Mouse (Mus musculus) MEL (cell line): ENCODE results near the gene Fgfr2. TPM values are rescaled to one million over a fixed set of nuclear protein-coding genes. Genes with fewer than 3 reads are reported as not detected.

Experiments used
- DNase-seq: peaks from one replicate; pipeline ENCODE4 v3.0.0; 2011; ENCODE audit warnings: low read depth, low spot score
- H3K27ac ChIP-seq: 2 replicates; pipeline ENCODE4 v1.5.1; 2012; ENCODE audit warnings: low read depth, mild to moderate bottlenecking, control low read depth, low read length, moderate library complexity; ENCODE audit not compliant: control insufficient read depth
- H3K27me3 ChIP-seq, 2 experiments: fragments of 150-350 bp in 1 of 2; sonication (generic) in 1 of 2; 2 replicates each; pipeline ENCODE4 v1.6.1; 2012; ENCODE audit warnings: low read length in 2 of 2, mild to moderate bottlenecking in 2 of 2, improper control_type of control experiment in 1 of 2, moderate library complexity in 1 of 2; ENCODE audit not compliant: insufficient read depth in 2 of 2, control insufficient read depth in 1 of 2
- H3K36me3 ChIP-seq, 2 experiments: 2 replicates each; pipeline ENCODE4 v1.6.1; 2012 to 2014; ENCODE audit warnings: low read length in 2 of 2, improper control_type of control experiment in 1 of 2, inconsistent platforms in 1 of 2, mild to moderate bottlenecking in 1 of 2; ENCODE audit not compliant: insufficient read depth in 2 of 2, control insufficient read depth in 1 of 2
- H3K4me1 ChIP-seq, 2 experiments: fragments of 150-350 bp in 1 of 2; sonication (generic) in 1 of 2; 2 replicates each; pipeline ENCODE4 v1.6.1; 2012; ENCODE audit warnings: low read length in 2 of 2, improper control_type of control experiment in 1 of 2, mild to moderate bottlenecking in 1 of 2; ENCODE audit not compliant: insufficient read depth in 2 of 2, control insufficient read depth in 1 of 2
- H3K4me3 ChIP-seq, 2 experiments: fragments of 150-350 bp in 1 of 2; sonication (generic) in 1 of 2; 2 replicates each; pipeline ENCODE4 v1.5.1; 2012; ENCODE audit warnings: low read depth in 2 of 2, low read length in 2 of 2, mild to moderate bottlenecking in 2 of 2, moderate library complexity in 2 of 2, control low read depth in 1 of 2, improper control_type of control experiment in 1 of 2; ENCODE audit not compliant: control insufficient read depth in 1 of 2, insufficient read depth in 1 of 2
- H3K79me2 ChIP-seq: 2 replicates; pipeline ENCODE4 v1.6.1; 2012; ENCODE audit warnings: mild to moderate bottlenecking, low read length, moderate library complexity; ENCODE audit not compliant: control insufficient read depth, poor library complexity, insufficient read depth
- H3K9ac ChIP-seq: 2 replicates; pipeline ENCODE4 v1.6.1; 2012; ENCODE audit warnings: low read depth, mild to moderate bottlenecking, control low read depth, low read length, moderate library complexity; ENCODE audit not compliant: control insufficient read depth, poor library complexity, severe bottlenecking
- H3K9me3 ChIP-seq: fragments of 150-350 bp; sonication (generic); replicated peaks from 2 replicates; pipeline ENCODE4 v1.6.1; 2012; ENCODE audit warnings: mild to moderate bottlenecking, low read length, improper control_type of control experiment, moderate library complexity; ENCODE audit not compliant: insufficient read depth
- BHLHE40 ChIP-seq: IDR thresholded peaks from 2 replicates; pipeline ENCODE4 v1.6.1; 2012; ENCODE audit warnings: low read depth, mild to moderate bottlenecking, inconsistent platforms, low read length, improper control_type of control experiment, borderline replicate concordance
- CHD1 ChIP-seq: IDR thresholded peaks from 2 replicates; pipeline ENCODE4 v1.6.1; 2012; ENCODE audit warnings: low read depth, mild to moderate bottlenecking, inconsistent platforms, low read length, improper control_type of control experiment
- CHD2 ChIP-seq: IDR thresholded peaks from 2 replicates; pipeline ENCODE4 v1.6.1; 2011; ENCODE audit warnings: low read length, improper control_type of control experiment
- CTCF ChIP-seq, 3 experiments: IDR thresholded peaks in 2 of 3; conservative IDR thresholded peaks in 1 of 3; 2 replicates each; pipeline ENCODE4 v1.5.1; 2011 to 2012; ENCODE audit warnings: low read length in 3 of 3, low read depth in 2 of 3, mild to moderate bottlenecking in 2 of 3, improper control_type of control experiment in 1 of 3, inconsistent platforms in 1 of 3, mixed read lengths in 1 of 3, moderate library complexity in 1 of 3; ENCODE audit not compliant: control insufficient read depth in 1 of 3, insufficient read depth in 1 of 3, poor library complexity in 1 of 3, severe bottlenecking in 1 of 3
- ELF1 ChIP-seq: IDR thresholded peaks from 2 replicates; pipeline ENCODE4 v1.6.1; 2014; ENCODE audit warnings: low read depth, mild to moderate bottlenecking, inconsistent platforms, low read length, improper control_type of control experiment, moderate library complexity
- ETS1 ChIP-seq: IDR thresholded peaks from 2 replicates; pipeline ENCODE4 v1.6.1; 2012; ENCODE audit warnings: low read depth, mild to moderate bottlenecking, inconsistent platforms, low read length, improper control_type of control experiment, moderate library complexity
- GABPA ChIP-seq: IDR thresholded peaks from 2 replicates; pipeline ENCODE4 v1.6.1; 2012; ENCODE audit warnings: low read depth, mild to moderate bottlenecking, inconsistent platforms, low read length, improper control_type of control experiment, moderate library complexity
- GATA1 ChIP-seq: IDR thresholded peaks from 2 replicates; pipeline ENCODE4 v1.6.1; 2011; ENCODE audit warnings: low read depth, low read length, improper control_type of control experiment
- HCFC1 ChIP-seq: IDR thresholded peaks from 2 replicates; pipeline ENCODE4 v1.6.1; 2012; ENCODE audit warnings: low read depth, mild to moderate bottlenecking, inconsistent platforms, low read length, improper control_type of control experiment, moderate library complexity
- JUND ChIP-seq: IDR thresholded peaks from 2 replicates; pipeline ENCODE4 v1.6.1; 2011; ENCODE audit warnings: low read depth, mild to moderate bottlenecking, improper control_type of control experiment, low read length
- MAFK ChIP-seq: IDR thresholded peaks from 2 replicates; pipeline ENCODE4 v1.6.1; 2011; ENCODE audit warnings: low read depth, mild to moderate bottlenecking, low read length, improper control_type of control experiment, borderline replicate concordance
- MAX ChIP-seq: IDR thresholded peaks from 2 replicates; pipeline ENCODE4 v1.6.1; 2011; ENCODE audit warnings: low read length, improper control_type of control experiment
- MAZ ChIP-seq: IDR thresholded peaks from 2 replicates; pipeline ENCODE4 v1.6.1; 2012; ENCODE audit warnings: low read depth, mild to moderate bottlenecking, inconsistent platforms, low read length, improper control_type of control experiment
- MEF2A ChIP-seq: IDR thresholded peaks from 2 replicates; pipeline ENCODE4 v1.6.1; 2014; ENCODE audit warnings: low read depth, mild to moderate bottlenecking, inconsistent platforms, low read length, improper control_type of control experiment; ENCODE audit not compliant: poor library complexity, insufficient replicate concordance, severe bottlenecking; ENCODE audit errors: extremely low read depth
- MYB ChIP-seq: IDR thresholded peaks from 2 replicates; pipeline ENCODE4 v1.6.1; 2011; ENCODE audit warnings: mild to moderate bottlenecking, low read depth, low read length, improper control_type of control experiment
- NRF1 ChIP-seq: IDR thresholded peaks from 2 replicates; pipeline ENCODE4 v1.6.1; 2014; ENCODE audit warnings: low read depth, mild to moderate bottlenecking, inconsistent platforms, low read length, improper control_type of control experiment, moderate library complexity; ENCODE audit not compliant: poor library complexity, insufficient read depth, severe bottlenecking
- RAD21 ChIP-seq: IDR thresholded peaks from 2 replicates; pipeline ENCODE4 v1.6.1; 2011; ENCODE audit warnings: mild to moderate bottlenecking, low read depth, low read length, improper control_type of control experiment
- RCOR1 ChIP-seq: IDR thresholded peaks from 2 replicates; pipeline ENCODE4 v1.6.1; 2012; ENCODE audit warnings: low read depth, mild to moderate bottlenecking, inconsistent platforms, low read length, improper control_type of control experiment
- SIN3A ChIP-seq: IDR thresholded peaks from 2 replicates; pipeline ENCODE4 v1.6.1; 2012; ENCODE audit warnings: low read length, improper control_type of control experiment, inconsistent platforms
- TAL1 ChIP-seq: IDR thresholded peaks from 2 replicates; pipeline ENCODE4 v1.6.1; 2012; ENCODE audit warnings: mild to moderate bottlenecking, inconsistent platforms, low read length, moderate library complexity, mixed read lengths
- TCF12 ChIP-seq: IDR thresholded peaks from 2 replicates; pipeline ENCODE4 v1.6.1; 2014; ENCODE audit warnings: low read depth, mild to moderate bottlenecking, inconsistent platforms, low read length, improper control_type of control experiment, moderate library complexity
- ZNF384 ChIP-seq: IDR thresholded peaks from 2 replicates; pipeline ENCODE4 v1.6.1; 2012; ENCODE audit warnings: low read depth, mild to moderate bottlenecking, inconsistent platforms, low read length, improper control_type of control experiment
- polyA plus RNA-seq, 2 experiments: library from polyadenylated mRNA; stranded (reverse) in 1 of 2; unstranded in 1 of 2; fragments of >175 nt in 1 of 2; fragments of >200 nt in 1 of 2; gene quantifications; 2 replicates each; pipeline versions ENCODE4 v1.2.1 to v1.2.4; 2012; ENCODE audit warnings: low replicate concordance in 2 of 2, low read depth in 1 of 2; ENCODE audit not compliant: insufficient read length in 2 of 2, insufficient read depth in 1 of 2, missing spikeins in 1 of 2
- total RNA-seq: library from RNA; depleted of rRNA; stranded (reverse); fragments of 300-350 nt; gene quantifications from 2 replicates; pipeline ENCODE4 v1.2.3, GENCODE M21; 2012

Gene Fgfr2
- total and polyA plus RNA-seq, 3 experiments = not detected

DNA sequence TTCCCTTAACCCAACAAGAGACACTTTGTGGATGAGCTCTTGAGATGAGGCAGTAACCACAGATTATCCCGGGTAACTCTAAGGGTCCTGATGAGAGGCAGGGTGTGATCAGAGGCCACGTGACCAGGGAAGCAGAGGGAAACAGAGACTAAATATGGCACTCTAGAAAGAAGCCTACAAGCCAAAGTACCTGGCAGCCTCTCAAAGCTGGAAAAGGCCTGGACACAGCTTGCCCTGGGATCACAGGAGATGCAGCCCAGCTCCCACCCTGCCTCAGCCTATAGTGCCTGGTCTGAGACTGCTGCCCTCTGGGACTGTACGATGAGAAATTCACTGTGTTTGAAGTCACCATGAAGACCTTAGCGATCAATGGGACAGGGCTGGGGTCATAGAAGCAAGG, 889.4 kb downstream of the Fgfr2 start:
- TF ChIP-seq NRF1 (no peak), TAL1 (no peak), GATA1 (no peak), BHLHE40 (no peak), CTCF (IDR thresholded peaks at IDR 0.05 in 2 of 3, conservative IDR thresholded peaks at IDR 0.05 in 1 of 3; ENCODE audit: control insufficient read depth in 1 of 3, insufficient read depth in 1 of 3, low read depth in 2 of 3, low read length in 3 of 3, poor library complexity in 1 of 3, severe bottlenecking in 1 of 3) (no peak), MAX (no peak), RAD21 (no peak)
- TF ChIP-seq, all 39 proteins: peak for 0
- Histone ChIP-seq H3K79me2 (no peaks in the 10 kb centered on the region), H3K4me3 (no peak overlapping the region), H3K27ac (no peak overlapping the region), H3K27me3 (no peaks in the 10 kb centered on the region), H3K9ac (no peak overlapping the region), H3K36me3 (peaks cover 2% of the 10 kb centered on the region in 2 experiments; a peak in 3 of 4 replicates), H3K9me3 (no peaks in the 10 kb centered on the region), H3K4me1 (peaks cover 4 to 15% of the 10 kb centered on the region in 2 experiments; a peak in 3 of 4 replicates)
- no peak for DNase-seq

DNA sequence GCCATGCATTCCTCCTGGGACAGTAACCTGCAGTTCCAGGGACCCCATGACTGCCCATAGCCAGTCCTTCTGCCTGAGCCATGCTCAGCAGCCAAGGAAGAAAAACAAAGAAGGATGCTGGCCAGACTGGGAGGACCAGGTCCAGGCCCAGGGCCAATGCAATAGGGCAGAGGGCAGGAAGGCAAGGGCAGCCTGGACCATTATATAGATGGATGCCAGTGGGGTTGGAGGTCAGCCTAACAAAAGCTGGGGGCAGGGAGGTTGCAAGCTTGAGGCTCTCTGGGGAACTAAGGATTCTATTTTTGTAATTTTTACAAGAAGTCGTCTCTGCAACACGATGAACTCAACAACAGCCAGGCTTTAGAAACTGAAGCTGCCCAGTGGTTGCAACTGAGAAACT, 890.2 kb downstream of the Fgfr2 start:
- no peak overlapping the region for H3K27ac ChIP-seq
- peaks cover 2% of the 10 kb centered on the region in 2 experiments; a peak in 3 of 4 replicates for H3K36me3 ChIP-seq
- no peak overlapping the region for H3K4me3 ChIP-seq
- H3K79me2 ChIP-seq = no peaks in the 10 kb centered on the region
- no peak overlapping the region for H3K9ac ChIP-seq
- no peaks in the 10 kb centered on the region for H3K27me3 ChIP-seq
- no peaks in the 10 kb centered on the region for H3K9me3 ChIP-seq
- TF ChIP-seq ELF1 = no peak
- TF ChIP-seq BHLHE40 = no peak
- no peak for TF ChIP-seq MAFK
- TF ChIP-seq MAZ = no peak
- no peak for TF ChIP-seq MEF2A
- TF ChIP-seq ZNF384 = no peak
- no peak for TF ChIP-seq CHD1
- TF ChIP-seq JUND = no peak
- no peak for TF ChIP-seq MYB
- no peak for TF ChIP-seq TCF12
- no peak for TF ChIP-seq GABPA
- TF ChIP-seq ETS1 = no peak
- no peak for TF ChIP-seq RCOR1
- no peak for TF ChIP-seq RAD21
- no peak for TF ChIP-seq CHD2
- no peak for TF ChIP-seq MAX
- TF ChIP-seq HCFC1 = no peak
- no peak for TF ChIP-seq GATA1
- no peak for TF ChIP-seq SIN3A
- DNase-seq = no peak
- H3K4me1 ChIP-seq = peaks cover 4 to 15% of the 10 kb centered on the region in 2 experiments; a peak in 3 of 4 replicates
